Mouse (Mus musculus): ENCODE data around the gene Pnck.

GRCm38 (mm10) chrX:73660284-73660665 lies 358 bp upstream of the Pnck start:
- TF ChIP-seq CTCF (IDR thresholded peaks at IDR 0.05; ENCODE audit: low read depth, low read length) (no peak), EP300 (IDR thresholded peaks at IDR 0.05; ENCODE audit: insufficient read depth, low read depth, low read length) (no peak)
